Mouse (Mus musculus) C2C12 (cell line): ENCODE data around the gene Foxp1. TPM values are rescaled to one million over a fixed set of nuclear protein-coding genes. Genes with fewer than 3 reads are reported as not detected.

Experiments used
- H3K27me3 ChIP-seq: one replicate; pipeline ENCODE4 v1.6.1; 2011; ENCODE audit not compliant: control insufficient read depth, insufficient read depth, insufficient read length
- H3K36me3 ChIP-seq: one replicate; pipeline ENCODE4 v1.6.1; 2011; ENCODE audit not compliant: control insufficient read depth, insufficient read depth
- H3K4me3 ChIP-seq: one replicate; pipeline ENCODE4 v1.5.1; 2011; ENCODE audit warnings: mild to moderate bottlenecking, control low read depth; ENCODE audit not compliant: poor library complexity, insufficient read depth, severe bottlenecking
- H3K79me2 ChIP-seq: one replicate; pipeline ENCODE4 v1.6.1; 2011; ENCODE audit not compliant: control insufficient read depth, insufficient read depth
- H3K79me3 ChIP-seq: one replicate; pipeline ENCODE4 v1.6.1; 2011; ENCODE audit warnings: low read depth, control low read depth
- H3ac ChIP-seq: one replicate; pipeline ENCODE3; 2011; ENCODE audit warnings: low read depth; ENCODE audit not compliant: control insufficient read depth, insufficient read length
- CEBPB ChIP-seq: IDR thresholded peaks from one replicate; pipeline ENCODE4 v1.6.1; 2011; ENCODE audit warnings: low read depth, mild to moderate bottlenecking, control low read depth, moderate library complexity
- CTCF ChIP-seq: IDR thresholded peaks from one replicate; pipeline ENCODE4 v1.5.1; 2011; ENCODE audit not compliant: control insufficient read depth, insufficient read depth, insufficient read length
- FOSL1 ChIP-seq: IDR thresholded peaks from one replicate; pipeline ENCODE4 v1.8.0; 2011; ENCODE audit warnings: mild to moderate bottlenecking, low read length; ENCODE audit not compliant: poor library complexity, insufficient read depth, severe bottlenecking
- MAX ChIP-seq: IDR thresholded peaks from one replicate; pipeline ENCODE4 v1.6.1; 2011; ENCODE audit warnings: mild to moderate bottlenecking, control low read depth
- MYOD1 ChIP-seq: IDR thresholded peaks from one replicate; pipeline ENCODE4 v1.6.1; 2011; ENCODE audit warnings: low read depth; ENCODE audit not compliant: control insufficient read depth, insufficient read length
- MYOG ChIP-seq: IDR thresholded peaks from one replicate; pipeline ENCODE4 v1.6.1; 2011; ENCODE audit not compliant: control insufficient read depth, insufficient read length; ENCODE audit errors: extremely low read depth
- USF1 ChIP-seq: IDR thresholded peaks from one replicate; pipeline ENCODE4 v1.6.1; 2011; ENCODE audit warnings: low read depth, mild to moderate bottlenecking, control low read depth, moderate library complexity
- polyA plus RNA-seq: library from polyadenylated mRNA; unstranded; fragments of >200 nt; fragmentation: generic; extraction: Trizol; gene quantifications from one replicate; pipeline ENCODE4 v1.2.1, GENCODE M21; 2012; ENCODE audit warnings: missing spikeins

The Foxp1 gene
- polyA plus RNA-seq, 1 experiment = 25.9 TPM

DNA sequence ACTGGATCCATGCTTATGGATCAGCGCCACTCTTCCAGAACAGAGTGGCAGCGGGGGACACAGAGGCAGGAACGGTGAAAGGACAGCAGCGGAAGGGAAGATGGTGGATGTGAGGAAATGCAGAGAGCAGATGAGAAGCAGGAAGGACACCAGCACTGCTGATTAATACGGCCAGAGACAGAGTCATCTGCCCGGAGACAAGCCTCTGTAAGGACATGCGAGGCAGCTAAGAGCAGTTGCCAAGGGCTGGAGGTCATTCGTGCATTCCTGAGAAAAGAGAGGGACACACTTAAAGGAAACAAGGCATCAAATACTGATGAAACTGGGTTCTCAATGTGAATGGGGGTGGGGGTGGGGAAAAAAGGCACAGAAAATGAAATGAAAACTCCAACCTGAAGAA is 459.6 kb downstream of the Foxp1 start:
- no peaks in the 10 kb centered on the region for H3K27me3 ChIP-seq
- TF ChIP-seq FOSL1 (no peak), USF1 (no peak), MYOD1 (no peak), CEBPB (no peak), CTCF (no peak), MYOG (no peak), MAX (no peak)
- H3K79me2 ChIP-seq = no peaks in the 10 kb centered on the region
- H3ac ChIP-seq = no peak overlapping the region
- H3K36me3 ChIP-seq = no peaks in the 10 kb centered on the region
- H3K79me3 ChIP-seq = no peaks in the 10 kb centered on the region
- no peak overlapping the region for H3K4me3 ChIP-seq

DNA sequence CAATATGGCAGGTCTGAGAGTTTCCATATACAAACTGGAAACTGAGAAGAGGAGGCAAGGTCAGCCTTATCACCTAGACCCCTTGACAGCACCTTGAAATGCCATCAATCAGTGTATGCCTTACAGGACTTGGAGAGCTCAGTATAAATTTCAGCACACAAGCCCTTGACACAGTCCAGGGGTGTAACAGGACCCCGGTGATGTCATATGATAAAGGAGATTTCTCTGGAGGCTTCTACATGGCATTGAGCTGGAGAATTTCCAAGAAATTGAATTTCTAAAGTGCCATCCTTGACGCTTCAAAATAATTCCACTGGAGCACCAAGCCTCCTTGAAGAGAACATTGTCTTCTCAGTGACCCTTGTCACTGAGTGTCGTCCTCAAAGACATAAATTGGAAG is 463.8 kb downstream of the Foxp1 start:
- TF ChIP-seq CEBPB = no peak
- no peak for TF ChIP-seq MYOG
- TF ChIP-seq MAX = no peak
- no peak for TF ChIP-seq USF1
- no peak for TF ChIP-seq CTCF
- no peak for TF ChIP-seq FOSL1
- no peak for TF ChIP-seq MYOD1
- Histone ChIP-seq H3K27me3 (no peaks in the 10 kb centered on the region), H3K79me3 (no peaks in the 10 kb centered on the region), H3K79me2 (no peaks in the 10 kb centered on the region), H3ac (no peak overlapping the region), H3K4me3 (no peak overlapping the region), H3K36me3 (no peaks in the 10 kb centered on the region)

DNA sequence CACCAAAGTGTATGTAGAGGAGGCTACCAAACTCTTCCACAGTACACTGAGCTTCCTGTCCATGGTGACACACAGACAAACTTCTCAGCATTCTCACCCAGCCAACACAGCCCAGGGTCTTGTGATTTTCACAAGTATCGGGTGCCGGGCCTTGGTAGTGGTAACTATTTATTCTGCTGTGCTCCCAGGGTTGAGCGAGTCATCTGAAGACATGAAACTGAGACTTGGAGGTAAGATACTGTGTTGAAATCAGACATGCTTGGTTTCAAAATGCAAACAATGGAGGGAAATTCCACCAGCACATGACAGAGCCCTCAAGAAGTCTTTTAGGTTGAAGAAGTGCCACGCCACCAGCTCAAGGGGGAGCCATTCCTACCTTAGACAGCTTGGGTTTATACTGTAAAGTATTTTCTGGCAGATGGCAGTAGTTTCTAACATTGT is 465.4 kb downstream of the Foxp1 start:
- H3K27me3 ChIP-seq = no peaks in the 10 kb centered on the region
- no peaks in the 10 kb centered on the region for H3K79me3 ChIP-seq
- no peaks in the 10 kb centered on the region for H3K36me3 ChIP-seq
- no peak overlapping the region for H3ac ChIP-seq
- no peaks in the 10 kb centered on the region for H3K79me2 ChIP-seq
- H3K4me3 ChIP-seq = no peak overlapping the region
- TF ChIP-seq MAX (no peak), FOSL1 (no peak), USF1 (no peak), CEBPB (no peak), MYOG (no peak)

DNA sequence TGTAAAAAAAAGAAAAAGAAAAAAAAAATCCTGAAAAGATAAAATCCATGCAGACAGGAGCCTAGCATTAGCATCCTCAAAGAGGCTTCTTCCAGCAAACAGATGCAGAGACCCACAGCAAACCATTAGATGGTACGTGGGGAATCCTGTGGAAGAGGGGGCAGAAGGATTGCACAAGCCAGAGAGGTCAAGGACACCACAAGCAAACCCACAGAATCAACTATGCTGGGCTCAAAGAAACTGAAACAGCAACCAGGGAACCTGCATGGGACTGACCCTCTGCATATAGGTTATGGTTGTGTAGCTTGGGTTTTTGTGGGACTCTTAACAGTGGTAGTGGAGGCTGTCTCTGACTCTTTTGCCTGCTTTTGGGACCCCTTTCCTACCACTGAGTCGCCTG is 466.1 kb downstream of the Foxp1 start:
- no peaks in the 10 kb centered on the region for H3K27me3 ChIP-seq
- H3K4me3 ChIP-seq = no peak overlapping the region
- no peak overlapping the region for H3ac ChIP-seq
- H3K79me2 ChIP-seq = no peaks in the 10 kb centered on the region
- TF ChIP-seq MYOG (no peak), FOSL1 (no peak), CEBPB (no peak), MAX (no peak), USF1 (no peak), CTCF (no peak), MYOD1 (no peak)
- no peaks in the 10 kb centered on the region for H3K79me3 ChIP-seq
- H3K36me3 ChIP-seq = no peaks in the 10 kb centered on the region

DNA sequence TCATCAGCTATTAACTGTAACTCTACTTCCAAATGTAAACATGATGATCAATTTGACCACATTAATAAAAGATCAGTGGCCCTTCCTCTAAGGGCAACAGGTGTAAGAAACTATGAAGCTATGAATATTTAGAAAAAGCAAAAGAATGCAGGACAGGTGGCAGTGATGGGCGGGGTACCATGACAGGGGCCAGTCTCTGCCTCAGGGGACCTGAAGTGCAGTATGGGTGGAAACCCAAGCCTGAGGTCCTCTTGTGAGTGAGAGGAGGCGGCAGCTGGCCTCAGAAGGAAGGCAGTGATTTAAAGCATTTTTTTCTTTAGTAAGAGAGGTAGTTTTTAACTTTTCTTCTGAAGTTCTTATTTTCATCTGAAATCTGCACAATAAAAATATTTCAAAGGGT is 468.5 kb downstream of the Foxp1 start:
- TF ChIP-seq USF1 (no peak), FOSL1 (no peak), MAX (no peak), CEBPB (no peak), CTCF (no peak), MYOG (no peak), MYOD1 (no peak)
- Histone ChIP-seq H3K79me3 (no peaks in the 10 kb centered on the region), H3K79me2 (no peaks in the 10 kb centered on the region), H3ac (no peak overlapping the region), H3K4me3 (no peak overlapping the region), H3K27me3 (no peaks in the 10 kb centered on the region), H3K36me3 (no peaks in the 10 kb centered on the region)

DNA sequence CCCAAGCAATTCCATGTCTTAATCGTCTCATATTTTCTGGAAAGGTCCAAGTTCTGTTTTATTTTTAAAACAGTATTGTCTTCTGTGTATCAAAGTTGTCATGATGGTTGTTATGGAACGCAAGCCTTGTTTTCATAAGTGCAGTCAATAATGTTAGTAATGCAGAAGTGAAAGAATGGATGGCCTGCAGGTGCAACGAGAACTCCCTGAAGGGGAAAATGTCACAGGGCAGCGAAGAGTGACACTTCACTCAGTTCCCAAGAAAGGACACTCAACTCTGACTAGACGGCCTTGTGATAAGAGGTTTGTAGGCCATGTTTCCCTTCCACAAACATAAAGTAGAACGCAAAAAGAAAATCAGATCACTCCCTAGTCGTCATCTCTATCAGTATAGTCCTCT is 469.4 kb downstream of the Foxp1 start:
- Histone ChIP-seq H3K79me2 (no peaks in the 10 kb centered on the region), H3K79me3 (no peaks in the 10 kb centered on the region), H3K4me3 (no peak overlapping the region), H3K27me3 (no peaks in the 10 kb centered on the region), H3K36me3 (no peaks in the 10 kb centered on the region), H3ac (no peak overlapping the region)
- TF ChIP-seq MYOD1 (no peak), CTCF (no peak), CEBPB (no peak), USF1 (no peak), FOSL1 (no peak), MAX (no peak), MYOG (no peak)
